Mouse (Mus musculus) G1E-ER4 (cell line): ENCODE results near the gene Lrfn2. TPM values are rescaled to one million over a fixed set of nuclear protein-coding genes. Genes with fewer than 3 reads are reported as not detected.

Experiments used
- GATA1 ChIP-seq: IDR thresholded peaks from one replicate; pipeline ENCODE4 v1.8.0; 2012; ENCODE audit warnings: low read length, inconsistent platforms
- polyA plus RNA-seq: library from polyadenylated mRNA; stranded (reverse); fragments of >175 nt; gene quantifications from 2 replicates; pipeline ENCODE4 v1.2.3, GENCODE M21; 2012

The Lrfn2 gene
- polyA plus RNA-seq = not detected in 2 replicates

GRCm38 (mm10) chr17:48931621-48932405 is at the start of gene Lrfn2:
TSS of gene Lrfn2 (plus strand) at chr17:48932379.
- TF ChIP-seq GATA1 = no peak

GRCm38 (mm10) chr17:48887472-48888385 is 44.5 kb upstream of the Lrfn2 start:
- no peak for TF ChIP-seq GATA1

GRCm38 (mm10) chr17:48905286-48906040 is 26.7 kb upstream of the Lrfn2 start:
- TF ChIP-seq GATA1 = no peak

DNA sequence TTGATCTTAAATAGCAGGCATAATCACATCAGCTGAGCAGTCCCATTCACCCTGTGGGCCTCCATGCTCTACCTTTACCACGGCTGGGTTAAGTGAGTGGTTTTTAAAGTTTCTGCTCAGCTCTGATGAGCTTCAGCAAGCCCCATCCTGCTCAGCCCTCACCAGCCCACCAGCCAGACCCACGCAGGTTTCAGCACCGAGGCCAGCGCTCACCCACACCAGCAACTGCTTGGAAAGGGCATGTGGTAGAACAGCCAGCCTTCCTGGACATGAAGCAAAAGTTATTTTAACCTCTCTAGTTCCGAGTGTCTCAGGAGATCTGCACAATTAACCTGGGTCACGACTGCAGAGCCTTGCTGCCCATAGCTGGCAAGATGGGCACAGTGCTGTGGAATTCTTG is 18.7 kb upstream of the Lrfn2 start:
- no peak for TF ChIP-seq GATA1

DNA sequence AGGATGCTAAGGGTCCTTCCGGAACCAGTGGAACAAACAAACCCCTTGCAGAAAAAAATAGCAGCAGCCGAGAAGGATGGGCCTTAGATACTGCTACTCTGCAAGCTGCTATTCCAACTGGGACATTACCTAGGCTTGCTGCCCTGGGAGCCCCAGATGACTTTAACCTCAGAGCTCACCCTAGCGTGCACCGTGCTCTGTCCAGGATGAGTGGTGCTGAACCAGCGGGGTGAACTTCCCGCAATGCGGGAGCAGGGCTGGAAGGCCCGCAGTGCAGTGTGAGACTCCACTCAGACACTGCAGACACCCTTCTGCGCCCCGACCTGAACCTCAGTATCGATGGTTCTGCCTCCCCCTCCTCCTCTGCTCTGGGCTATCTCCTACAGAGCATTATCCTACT is 14.8 kb upstream of the Lrfn2 start:
- TF ChIP-seq GATA1 = no peak

- TF ChIP-seq GATA1 = no peak
Measured at GRCm38 (mm10) chr17:48918458-48918857, 13.7 kb upstream of the Lrfn2 start.

- TF ChIP-seq GATA1 = no peak
Measured at GRCm38 (mm10) chr17:48922905-48923304, 9.3 kb upstream of the Lrfn2 start.

GRCm38 (mm10) chr17:48925426-48925825 is 6.8 kb upstream of the Lrfn2 start:
- no peak for TF ChIP-seq GATA1

DNA sequence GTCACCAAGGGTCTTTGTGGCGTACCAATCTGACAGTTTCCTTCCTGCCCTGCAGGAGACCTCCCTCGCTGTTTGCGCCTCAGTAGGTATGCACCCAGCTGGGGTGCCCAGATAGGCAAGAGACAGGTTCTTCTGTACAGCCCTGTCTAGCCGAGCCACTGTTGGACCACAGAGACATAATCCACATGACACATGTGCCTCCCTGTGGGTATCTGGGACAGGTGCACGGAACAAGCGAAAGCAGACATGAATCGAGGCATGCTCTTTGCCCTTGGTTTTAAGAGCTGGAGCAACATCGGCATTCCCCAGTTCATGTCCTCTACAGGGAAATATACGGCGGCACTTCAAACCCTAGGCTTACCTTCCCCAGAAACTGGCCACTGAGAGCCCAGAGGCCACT is 1.2 kb upstream of the Lrfn2 start:
- no peak for TF ChIP-seq GATA1

DNA sequence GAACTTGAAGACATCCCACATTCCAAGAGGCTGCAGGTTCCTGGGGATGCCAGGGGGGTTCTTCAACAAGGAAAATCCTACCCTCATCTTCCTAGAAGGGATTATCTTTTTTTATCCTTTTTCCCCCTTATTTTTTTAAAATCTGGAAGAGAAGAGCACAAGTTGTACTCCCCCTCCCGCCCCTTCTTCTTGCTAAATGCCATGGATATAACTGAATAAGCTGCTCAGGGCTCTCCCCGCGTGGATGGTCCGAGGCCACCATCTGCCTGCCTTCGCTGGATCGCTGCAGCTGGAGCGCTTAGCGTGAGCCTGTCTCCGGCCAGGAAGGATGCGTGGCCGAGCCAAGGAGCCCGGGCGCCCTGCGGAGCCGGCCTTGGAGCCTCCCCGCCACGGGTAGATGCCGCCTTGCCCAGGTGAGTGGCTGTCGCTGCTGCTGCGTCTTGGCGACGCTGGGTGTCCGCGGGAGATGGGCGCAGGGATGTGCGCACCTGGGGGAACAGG is 277 bp downstream of the Lrfn2 start:
- no peak for TF ChIP-seq GATA1

DNA sequence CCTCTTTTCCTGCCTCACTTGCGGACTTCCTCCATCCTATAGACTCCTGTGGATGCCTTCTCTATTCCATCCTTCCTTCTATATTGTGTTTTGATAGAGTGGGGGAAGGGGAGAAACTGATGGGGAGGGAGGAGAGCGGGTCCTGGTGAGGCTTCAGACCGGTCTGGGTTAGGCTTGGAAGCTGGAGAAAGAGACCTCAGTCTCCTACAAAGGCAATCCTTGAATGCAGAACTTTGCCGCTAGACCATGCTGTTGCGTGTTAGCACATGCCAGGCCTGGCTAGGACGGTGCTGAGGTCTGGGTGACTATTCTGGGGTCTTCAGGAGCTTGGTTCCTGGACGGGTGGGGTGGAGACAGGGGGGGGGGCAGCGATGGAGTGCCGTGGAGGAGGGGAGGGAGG is 737 bp downstream of the Lrfn2 start:
- TF ChIP-seq GATA1 = no peak

DNA sequence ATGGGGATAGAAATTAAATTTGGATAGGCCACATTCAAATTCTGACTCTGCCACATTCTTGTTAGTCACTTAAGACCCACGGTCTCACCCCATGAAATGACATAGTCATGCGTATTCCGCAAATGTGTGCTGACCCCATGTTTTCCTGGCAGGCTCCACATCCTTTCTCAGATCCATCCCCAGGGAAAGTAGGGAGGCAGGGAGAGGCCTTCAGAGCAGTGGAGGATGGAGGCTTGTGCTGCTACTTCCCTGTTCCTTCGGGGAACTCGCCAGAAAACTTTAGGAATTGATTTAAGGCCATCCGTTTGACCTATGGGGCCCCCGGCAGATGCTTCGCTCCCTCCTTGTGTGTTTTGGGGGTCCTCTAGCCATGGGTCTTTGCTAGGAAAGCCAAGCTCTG is 3.0 kb downstream of the Lrfn2 start:
- no peak for TF ChIP-seq GATA1

DNA sequence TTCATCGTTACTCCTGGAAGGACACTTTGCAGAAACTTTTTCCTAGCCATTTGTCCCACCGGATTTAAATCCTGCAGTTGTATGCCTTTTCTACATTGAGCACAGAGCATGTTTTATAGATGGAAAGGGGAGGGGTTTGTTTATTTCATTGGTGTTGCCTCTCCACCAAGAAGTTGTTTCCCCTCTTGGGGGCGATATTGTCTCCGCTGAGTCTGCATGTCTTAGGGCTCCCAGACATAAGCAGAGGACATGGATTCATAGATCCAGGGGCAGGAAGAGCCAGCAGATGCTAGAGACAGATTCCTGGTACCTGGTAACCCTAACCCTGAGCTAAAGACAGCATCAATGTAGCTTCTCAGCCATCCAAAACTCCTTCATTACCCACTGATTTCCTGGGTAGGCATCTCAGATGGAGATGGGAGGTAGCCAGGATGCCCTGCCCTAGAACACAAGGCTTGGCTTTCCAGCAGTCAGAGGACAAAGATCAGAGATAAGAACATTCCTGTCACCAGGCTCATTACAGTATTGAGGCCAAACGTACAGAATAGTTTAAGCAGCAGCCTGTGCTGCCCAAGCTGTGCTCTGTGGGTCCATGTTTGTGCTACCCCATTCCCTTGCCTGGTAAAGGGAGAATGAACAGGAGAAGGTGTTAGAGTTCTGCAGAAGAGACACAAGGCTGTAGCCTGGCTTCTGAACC is 4.4 kb downstream of the Lrfn2 start:
- TF ChIP-seq GATA1 = no peak

GRCm38 (mm10) chr17:48938711-48939220 is 6.6 kb downstream of the Lrfn2 start:
- no peak for TF ChIP-seq GATA1

- TF ChIP-seq GATA1 = no peak
Measured at GRCm38 (mm10) chr17:48946315-48946714, 14.1 kb downstream of the Lrfn2 start.
